Mouse (Mus musculus): ENCODE data around the gene Tulp4. TPM values are rescaled to one million over a fixed set of nuclear protein-coding genes. Genes with fewer than 3 reads are reported as not detected.

Gene Tulp4
- total RNA-seq, 1 experiment: 59.5 TPM

- no peaks in the 10 kb centered on the region for H3K9me3 ChIP-seq (ENCODE audit: control insufficient read depth, insufficient read depth, low read depth, low read length)
- no peak overlapping the region for H3K27ac ChIP-seq (ENCODE audit: insufficient read depth, low read depth, low read length, poor library complexity, severe bottlenecking)
- DNase-seq (ENCODE audit: low read depth, low spot score): no peak
- H3K36me3 ChIP-seq (ENCODE audit: control insufficient read depth, insufficient read depth, low read length, poor library complexity, severe bottlenecking): peaks cover 3% of the 10 kb centered on the region; the same call in 1 of the 2 replicates
- peaks cover 4 to 8% of the 10 kb centered on the region in 2 experiments; a peak in 2 of 4 replicates for H3K4me1 ChIP-seq (ENCODE audit: control insufficient read depth in 2 of 2, insufficient read depth in 2 of 2, low read length in 2 of 2, poor library complexity in 1 of 2)
- in situ Hi-C loops (cut with MboI; ENCODE audit: low sequenced_read_pairs in 2 of 2, unreplicated experiment in 2 of 2): no loop called here
- H3K9ac ChIP-seq (ENCODE audit: insufficient read depth, low read depth, low read length, poor library complexity, severe bottlenecking): no peak overlapping the region
- TF ChIP-seq MAFK (IDR thresholded peaks at IDR 0.05; ENCODE audit: insufficient read depth, low read depth, low read length): no peak
- no peak for TF ChIP-seq CHD2 (IDR thresholded peaks at IDR 0.05; ENCODE audit: low read depth, low read length)
- no peak for TF ChIP-seq ZC3H11A (IDR thresholded peaks at IDR 0.05; ENCODE audit: borderline replicate concordance, low read depth, low read length)
- no peak for TF ChIP-seq HCFC1 (IDR thresholded peaks at IDR 0.05; ENCODE audit: borderline replicate concordance, insufficient read depth, low read length)
- no peak for TF ChIP-seq ZNF384 (IDR thresholded peaks at IDR 0.05; ENCODE audit: low read depth, low read length)
- H3K4me3 ChIP-seq (ENCODE audit: insufficient read depth in 1 of 2, low read depth in 1 of 2, low read length in 2 of 2, poor library complexity in 1 of 2, severe bottlenecking in 1 of 2): no peak overlapping the region
Observed at GRCm38 (mm10) chr17:6202389-6203110, 96.3 kb downstream of the Tulp4 start.

- H3K4me3 ChIP-seq (ENCODE audit: insufficient read depth in 1 of 2, low read depth in 1 of 2, low read length in 2 of 2, poor library complexity in 1 of 2, severe bottlenecking in 1 of 2): no peak overlapping the region
- H3K9me3 ChIP-seq (ENCODE audit: control insufficient read depth, insufficient read depth, low read depth, low read length): no peaks in the 10 kb centered on the region
- H3K4me1 ChIP-seq (ENCODE audit: control insufficient read depth in 2 of 2, insufficient read depth in 2 of 2, low read length in 2 of 2, poor library complexity in 1 of 2): peaks cover 4 to 8% of the 10 kb centered on the region in 2 experiments; a peak in 2 of 4 replicates
- no peak overlapping the region for H3K27ac ChIP-seq (ENCODE audit: insufficient read depth, low read depth, low read length, poor library complexity, severe bottlenecking)
- H3K36me3 ChIP-seq (ENCODE audit: control insufficient read depth, insufficient read depth, low read length, poor library complexity, severe bottlenecking): peaks cover 3% of the 10 kb centered on the region; the same call in 1 of the 2 replicates
- peak; percentile 26 for DNase-seq (ENCODE audit: low read depth, low spot score)
- no peak for TF ChIP-seq MAFK (IDR thresholded peaks at IDR 0.05; ENCODE audit: insufficient read depth, low read depth, low read length)
- no peak for TF ChIP-seq ZNF384 (IDR thresholded peaks at IDR 0.05; ENCODE audit: low read depth, low read length)
- no peak for TF ChIP-seq CHD2 (IDR thresholded peaks at IDR 0.05; ENCODE audit: low read depth, low read length)
- TF ChIP-seq ZC3H11A (IDR thresholded peaks at IDR 0.05; ENCODE audit: borderline replicate concordance, low read depth, low read length): no peak
- in situ Hi-C loops (cut with MboI; ENCODE audit: low sequenced_read_pairs in 2 of 2, unreplicated experiment in 2 of 2): no loop called here
- no peak overlapping the region for H3K9ac ChIP-seq (ENCODE audit: insufficient read depth, low read depth, low read length, poor library complexity, severe bottlenecking)
Observed at GRCm38 (mm10) chr17:6203126-6203525, 96.9 kb downstream of the Tulp4 start.

DNA sequence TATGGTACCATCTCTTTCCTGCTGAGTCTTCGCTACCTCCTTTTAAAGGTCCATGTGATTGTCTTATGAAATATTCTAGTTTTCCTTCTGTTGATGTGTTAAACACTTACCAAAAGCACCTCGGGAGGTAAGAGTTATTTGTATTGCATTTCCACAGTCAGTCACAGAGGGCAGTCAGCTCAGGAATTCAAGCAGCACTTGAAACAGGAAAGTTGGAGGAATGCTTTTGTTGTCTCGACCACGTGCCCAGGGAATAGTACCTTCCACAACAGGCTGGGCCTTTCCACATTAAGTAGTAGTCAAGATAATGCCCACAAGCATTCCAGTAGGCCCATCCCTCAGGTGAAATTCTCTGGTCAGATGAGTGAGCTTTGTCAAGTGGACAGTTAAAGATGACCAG, 97.6 kb downstream of the Tulp4 start:
- DNase-seq (ENCODE audit: low read depth, low spot score): peak; percentile 22
- TF ChIP-seq ZC3H11A (IDR thresholded peaks at IDR 0.05; ENCODE audit: borderline replicate concordance, low read depth, low read length): no peak
- TF ChIP-seq HCFC1 (IDR thresholded peaks at IDR 0.05; ENCODE audit: borderline replicate concordance, insufficient read depth, low read length): no peak
- no peak for TF ChIP-seq ZNF384 (IDR thresholded peaks at IDR 0.05; ENCODE audit: low read depth, low read length)
- TF ChIP-seq CHD2 (IDR thresholded peaks at IDR 0.05; ENCODE audit: low read depth, low read length): no peak
- TF ChIP-seq MAFK (IDR thresholded peaks at IDR 0.05; ENCODE audit: insufficient read depth, low read depth, low read length): no peak
- Histone ChIP-seq H3K4me1 (ENCODE audit: control insufficient read depth in 2 of 2, insufficient read depth in 2 of 2, low read length in 2 of 2, poor library complexity in 1 of 2) (peaks cover 4 to 8% of the 10 kb centered on the region in 2 experiments; a peak in 2 of 4 replicates), H3K4me3 (ENCODE audit: insufficient read depth in 1 of 2, low read depth in 1 of 2, low read length in 2 of 2, poor library complexity in 1 of 2, severe bottlenecking in 1 of 2) (no peak overlapping the region), H3K9me3 (ENCODE audit: control insufficient read depth, insufficient read depth, low read depth, low read length) (no peaks in the 10 kb centered on the region), H3K36me3 (ENCODE audit: control insufficient read depth, insufficient read depth, low read length, poor library complexity, severe bottlenecking) (peaks cover 3% of the 10 kb centered on the region; the same call in 1 of the 2 replicates), H3K9ac (ENCODE audit: insufficient read depth, low read depth, low read length, poor library complexity, severe bottlenecking) (no peak overlapping the region), H3K27ac (ENCODE audit: insufficient read depth, low read depth, low read length, poor library complexity, severe bottlenecking) (no peak overlapping the region)
- in situ Hi-C loops (cut with MboI; ENCODE audit: low sequenced_read_pairs in 2 of 2, unreplicated experiment in 2 of 2): no loop called here

- H3K27ac ChIP-seq (ENCODE audit: insufficient read depth, low read depth, low read length, poor library complexity, severe bottlenecking): no peak overlapping the region
- TF ChIP-seq ZC3H11A (IDR thresholded peaks at IDR 0.05; ENCODE audit: borderline replicate concordance, low read depth, low read length) (no peak), MAFK (IDR thresholded peaks at IDR 0.05; ENCODE audit: insufficient read depth, low read depth, low read length) (no peak), CHD2 (IDR thresholded peaks at IDR 0.05; ENCODE audit: low read depth, low read length) (no peak), HCFC1 (IDR thresholded peaks at IDR 0.05; ENCODE audit: borderline replicate concordance, insufficient read depth, low read length) (no peak), ZNF384 (IDR thresholded peaks at IDR 0.05; ENCODE audit: low read depth, low read length) (no peak)
- no peak for DNase-seq (ENCODE audit: low read depth, low spot score)
- H3K9me3 ChIP-seq (ENCODE audit: control insufficient read depth, insufficient read depth, low read depth, low read length): no peaks in the 10 kb centered on the region
- in situ Hi-C loops (cut with MboI; ENCODE audit: low sequenced_read_pairs in 2 of 2, unreplicated experiment in 2 of 2): no loop called here
- no peaks in the 10 kb centered on the region for H3K4me1 ChIP-seq (ENCODE audit: control insufficient read depth in 2 of 2, insufficient read depth in 2 of 2, low read length in 2 of 2, poor library complexity in 1 of 2)
- H3K36me3 ChIP-seq (ENCODE audit: control insufficient read depth, insufficient read depth, low read length, poor library complexity, severe bottlenecking): peaks cover 9% of the 10 kb centered on the region; the same call in 1 of the 2 replicates
- no peak overlapping the region for H3K9ac ChIP-seq (ENCODE audit: insufficient read depth, low read depth, low read length, poor library complexity, severe bottlenecking)
- no peak overlapping the region for H3K4me3 ChIP-seq (ENCODE audit: insufficient read depth in 1 of 2, low read depth in 1 of 2, low read length in 2 of 2, poor library complexity in 1 of 2, severe bottlenecking in 1 of 2)
Observed at GRCm38 (mm10) chr17:6211721-6212120, 105.5 kb downstream of the Tulp4 start.

Measured in ES-E14 (cell line).